Mouse (Mus musculus) bone marrow macrophage, adult 2 months (primary cell): ENCODE results near the gene Gpd2.

Source experiments
- CTCF ChIP-seq: IDR thresholded peaks from 2 replicates; pipeline ENCODE4 v1.5.1; 2012; ENCODE audit warnings: low read depth, mild to moderate bottlenecking, low read length, moderate library complexity
- POLR2A ChIP-seq: IDR thresholded peaks from 2 replicates; pipeline ENCODE4 v1.6.1; 2012; ENCODE audit warnings: mild to moderate bottlenecking, low read depth, low read length, borderline replicate concordance

GRCm38 (mm10) chr2:57254267-57254666 lies 16.8 kb downstream of the Gpd2 start:
- TF ChIP-seq CTCF: no peak
- TF ChIP-seq POLR2A: no peak
